In genomic region chr9:44376141-44376540, GRCm38 (mm10) we compare ENCODE assay signal across 14 mouse cellular contexts.
"Had no signal": no experiment of that assay in that cellular context is flagged by ENCODE, and none has a peak within 500 bp of the region (broad histone marks: within the 10 kb centered on the region; RNA-seq: fewer than 3 reads in every experiment).

No protein-coding gene starts in this region.

- H3K4me2 ChIP-seq: lung, embryonic 14.5 days; midbrain, embryonic 12.5 days; neural tube, embryonic 12.5 days; stomach, embryonic 15.5 days had no signal

- H3K9ac ChIP-seq: lung, embryonic 14.5 days; midbrain, embryonic 12.5 days; neural tube, embryonic 12.5 days; stomach, embryonic 15.5 days had no signal

- DNase-seq: lung, adult 18-20 months; lung, embryonic 14.5 days; lung, postnatal 10 days; lung, postnatal 4 days; midbrain, embryonic 14.5 days; right cerebral cortex, postnatal 14 days; thymus, adult 2 months; thymus, postnatal 25 days; thymus, postnatal 4 days had no signal

- H3K9me3 ChIP-seq: midbrain, embryonic 10.5 days; midbrain, embryonic 12.5 days; neural tube, embryonic 12.5 days; stomach, embryonic 15.5 days had no signal

- H3K27me3 ChIP-seq: midbrain, embryonic 12.5 days; neural tube, embryonic 12.5 days; stomach, embryonic 15.5 days had no signal

- H3K4me3 ChIP-seq: midbrain, embryonic 10.5 days; midbrain, embryonic 12.5 days; neural tube, embryonic 12.5 days; stomach, embryonic 15.5 days had no signal

- H3K27ac ChIP-seq: midbrain, embryonic 10.5 days; midbrain, embryonic 12.5 days; neural tube, embryonic 12.5 days; stomach, embryonic 15.5 days; stomach, postnatal 0 days had no signal
